Mouse (Mus musculus): ENCODE measurements at regions not wholly inside any gene's neighbourhood (a gene's known extent, or its start where the extent isn't known, plus 50 kb on each side); places are given as distances from the start of the nearest gene placed in this dataset.

DNA sequence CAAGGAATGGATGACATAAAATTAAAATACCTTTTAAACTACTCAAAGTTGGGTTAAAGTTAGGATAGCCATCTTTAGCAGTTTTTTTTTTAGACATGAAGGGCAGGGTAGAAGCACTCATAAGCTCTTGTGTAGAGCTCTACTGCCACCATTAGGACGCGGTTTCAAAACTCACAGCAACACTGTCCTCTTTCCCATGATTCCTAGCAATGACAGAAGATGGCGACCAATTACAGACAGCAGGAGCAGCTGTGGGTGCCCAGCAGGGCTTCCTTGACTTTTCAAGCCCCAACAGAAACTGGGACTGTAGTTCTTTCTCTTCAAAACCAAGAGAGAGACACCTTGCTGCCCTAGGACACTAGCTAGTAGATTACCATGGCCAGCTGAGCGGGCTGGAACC, 171.5 kb upstream of the Olfr1324 start:
- TF ChIP-seq POLR2A (IDR thresholded peaks at IDR 0.05; ENCODE audit: borderline replicate concordance, extremely low read depth, insufficient read depth, insufficient read length, poor library complexity, severe bottlenecking) (no peak), CTCF (IDR thresholded peaks at IDR 0.05; ENCODE audit: borderline replicate concordance, extremely low read depth, insufficient read depth, insufficient read length) (peak; percentile 41; the same call in 1 of the 2 replicates)
